Mouse (Mus musculus) hindbrain, postnatal 0 days (tissue): ENCODE results near the gene Rangrf. TPM values are rescaled to one million over a fixed set of nuclear protein-coding genes. Genes with fewer than 3 reads are reported as not detected.
"Not testable (repeated sequence)": the region's sequence is repeated elsewhere in the genome, so short reads cannot be mapped to it uniquely, and the experiment has no call there.

Experiments used
- ATAC-seq: fragments of 200-750 bp; cut with Nextera tagmentation; 2 replicates; pipeline ENCODE4 v1.8.0; 2017; ENCODE audit warnings: mild to moderate bottlenecking, moderate TSS enrichment, moderate library complexity
- DNase-seq: peaks from one replicate; pipeline ENCODE4 v3.0.0-alpha.2; 2015; ENCODE audit warnings: low spot score
- H3K27ac ChIP-seq: fragments of 300-500 bp; sonication (generic); 2 replicates; pipeline ENCODE4 v1.5.1; 2014; ENCODE audit warnings: mild to moderate bottlenecking
- H3K27me3 ChIP-seq: fragments of 300-500 bp; sonication (generic); 2 replicates; pipeline ENCODE4 v1.6.1; 2014; ENCODE audit warnings: low read length, mixed read lengths; ENCODE audit not compliant: insufficient read depth
- H3K36me3 ChIP-seq: fragments of 300-500 bp; sonication (generic); 2 replicates; pipeline ENCODE4 v1.6.1; 2014; ENCODE audit warnings: low read length, mixed read lengths; ENCODE audit not compliant: insufficient read depth
- H3K4me1 ChIP-seq: fragments of 300-500 bp; sonication (generic); 2 replicates; pipeline ENCODE4 v1.6.1; 2014; ENCODE audit warnings: antibody characterized with exemption, low read length, mixed read lengths; ENCODE audit not compliant: insufficient read depth
- H3K4me2 ChIP-seq: fragments of 300-500 bp; sonication (generic); 2 replicates; pipeline ENCODE4 v1.6.1; 2014; ENCODE audit warnings: low read depth, mild to moderate bottlenecking, low read length, moderate library complexity, mixed read lengths
- H3K4me3 ChIP-seq: fragments of 300-500 bp; sonication (generic); 2 replicates; pipeline ENCODE4 v1.5.1; 2014; ENCODE audit warnings: low read length
- H3K9ac ChIP-seq: fragments of 300-500 bp; sonication (generic); replicated peaks from 2 replicates; pipeline ENCODE4 v1.6.1; 2014; ENCODE audit warnings: mild to moderate bottlenecking, low read length, moderate library complexity, mixed read lengths
- H3K9me3 ChIP-seq: fragments of 300-500 bp; sonication (generic); 2 replicates; pipeline ENCODE4 v1.6.1; 2016; ENCODE audit warnings: low read length, mixed read lengths
- CTCF ChIP-seq: IDR thresholded peaks from 2 replicates; pipeline ENCODE4 v1.5.1; 2016; ENCODE audit warnings: antibody characterized with exemption, control low read depth, low read depth
- WGBS: fragments of 180-500 bp; shearing (Covaris S2); extraction: QIAGEN DNeasy Blood & Tissue Kit; methylation state at CpG from one replicate; pipeline ENCODE4 v1.1.7; 2014; 5-methylcytosine and 5-hydroxymethylcytosine counted together
- polyA plus RNA-seq: library from polyadenylated mRNA; unstranded; fragments of >200 nt; fragmentation: Nextera tagmentation; extraction: Ambion mirVana; gene quantifications from 2 replicates; pipeline ENCODE4 v1.2.1, GENCODE M21; 2015
- total RNA-seq: library from RNA; depleted of rRNA; stranded (reverse); fragments of >200 nt; gene quantifications from 2 replicates; pipeline ENCODE4 v1.2.3, GENCODE M21; 2014

Gene Rangrf
- total and polyA plus RNA-seq, 2 experiments from 2014 or later: 31.2 to 51.6 TPM

- ATAC-seq: no peak
- DNase-seq: no peak
- H3K27ac ChIP-seq: no peak overlapping the region
- no peak overlapping the region for H3K9ac ChIP-seq
- no peaks in the 10 kb centered on the region for H3K36me3 ChIP-seq
- 63% methylated on average over 5 of the region's 5 CpGs for WGBS
- H3K4me2 ChIP-seq: no peak overlapping the region
- TF ChIP-seq CTCF: no peak
- H3K9me3 ChIP-seq: no peaks in the 10 kb centered on the region
- H3K27me3 ChIP-seq: no peaks in the 10 kb centered on the region
- H3K4me1 ChIP-seq: no peaks in the 10 kb centered on the region
- H3K4me3 ChIP-seq: no peak overlapping the region
These were observed 4.3 kb upstream of the Rangrf start for GRCm38 (mm10) chr11:68979320-68979733.

- Histone ChIP-seq H3K9me3 (no peaks in the 10 kb centered on the region), H3K9ac (no peak overlapping the region), H3K36me3 (no peaks in the 10 kb centered on the region), H3K27me3 (no peaks in the 10 kb centered on the region), H3K4me2 (no peak overlapping the region), H3K27ac (no peak overlapping the region), H3K4me3 (no peak overlapping the region), H3K4me1 (no peaks in the 10 kb centered on the region)
- no peak for TF ChIP-seq CTCF
- ATAC-seq (no peak), DNase-seq (no peak)
- 85% methylated on average over 1 of the region's 1 CpGs for WGBS
These were observed 616 bp upstream of the Rangrf start for GRCm38 (mm10) chr11:68975601-68976000.

- Histone ChIP-seq H3K4me3 (peak overlapping the region; percentile 42), H3K9ac (no peak overlapping the region; the same call in 1 of the 2 replicates), H3K36me3 (no peaks in the 10 kb centered on the region), H3K4me2 (peak overlapping the region; percentile 69), H3K4me1 (no peaks in the 10 kb centered on the region), H3K27ac (no peak overlapping the region), H3K27me3 (no peaks in the 10 kb centered on the region), H3K9me3 (no peaks in the 10 kb centered on the region)
- DNase-seq (no peak), ATAC-seq (peak; percentile 10; the same call in 1 of the 2 replicates)
- TF ChIP-seq CTCF: no peak
- WGBS: 23% methylated on average over 6 of the region's 6 CpGs
These were observed 930 bp downstream of the Rangrf start for GRCm38 (mm10) chr11:68974059-68974450.

GRCm38 (mm10) chr11:68973250-68974058 is 1.5 kb downstream of the Rangrf start:
- H3K9me3 ChIP-seq, H3K36me3 ChIP-seq, H3K27ac ChIP-seq, H3K27me3 ChIP-seq, H3K9ac ChIP-seq, H3K4me1 ChIP-seq: not testable (repeated sequence)
- peak overlapping the region; percentile 42 for H3K4me3 ChIP-seq
- WGBS: under 1% methylated on average over 37 of the region's 38 CpGs
- peak overlapping the region; percentile 69 for H3K4me2 ChIP-seq
- ATAC-seq (peak; percentile 91), DNase-seq (peak; percentile 88)

GRCm38 (mm10) chr11:68970232-68970631 is 4.8 kb downstream of the Rangrf start:
- Histone ChIP-seq H3K36me3 (no peaks in the 10 kb centered on the region), H3K27ac (no peak overlapping the region), H3K27me3 (no peaks in the 10 kb centered on the region), H3K9ac (no peak overlapping the region), H3K4me2 (no peak overlapping the region), H3K9me3 (no peaks in the 10 kb centered on the region), H3K4me3 (no peak overlapping the region), H3K4me1 (no peaks in the 10 kb centered on the region)
- DNase-seq (no peak), ATAC-seq (no peak)
- TF ChIP-seq CTCF: no peak
- WGBS: 72% methylated on average over 4 of the region's 4 CpGs

- H3K9ac ChIP-seq: no peak overlapping the region
- no peak for TF ChIP-seq CTCF
- no peak for ATAC-seq
- no peaks in the 10 kb centered on the region for H3K27me3 ChIP-seq
- 86% methylated on average over 11 of the region's 11 CpGs for WGBS
- DNase-seq: no peak
- H3K4me1 ChIP-seq: no peaks in the 10 kb centered on the region
- no peak overlapping the region for H3K27ac ChIP-seq
- no peak overlapping the region; the same call in 1 of the 2 replicates for H3K4me3 ChIP-seq
- H3K36me3 ChIP-seq: no peaks in the 10 kb centered on the region
- H3K4me2 ChIP-seq: peak overlapping the region; percentile 92
- no peaks in the 10 kb centered on the region for H3K9me3 ChIP-seq
These were observed 6.2 kb downstream of the Rangrf start for GRCm38 (mm10) chr11:68968752-68969151.
